Mouse (Mus musculus) thymus, postnatal 0 days (tissue): Measurements from ENCODE around the gene Gsg1l. TPM values are rescaled to one million over a fixed set of nuclear protein-coding genes. Genes with fewer than 3 reads are reported as not detected.

Experiments
- DNase-seq: peaks from one replicate; pipeline ENCODE4 v3.0.0-alpha.2; 2015; ENCODE audit warnings: low spot score
- polyA plus RNA-seq: library from polyadenylated mRNA; unstranded; fragments of >200 nt; fragmentation: Nextera tagmentation; extraction: Ambion mirVana; gene quantifications from 2 replicates; pipeline ENCODE4 v1.2.1, GENCODE M21; 2015

The Gsg1l gene
- polyA plus RNA-seq, 1 experiment from 2014 or later, result not detected

- no peak for DNase-seq
Measured at GRCm38 (mm10) chr7:125985565-125985964, 96.6 kb downstream of the Gsg1l start.

- no peak for DNase-seq
Measured at GRCm38 (mm10) chr7:125983902-125984841, 98.0 kb downstream of the Gsg1l start.

GRCm38 (mm10) chr7:125979591-125979990 is 102.6 kb downstream of the Gsg1l start:
- no peak for DNase-seq

GRCm38 (mm10) chr7:125976695-125977094 is 105.5 kb downstream of the Gsg1l start:
- DNase-seq, result no peak

GRCm38 (mm10) chr7:125975414-125975813 is 106.8 kb downstream of the Gsg1l start:
- no peak for DNase-seq

- DNase-seq, result no peak
Measured at GRCm38 (mm10) chr7:125973874-125974273, 108.3 kb downstream of the Gsg1l start.

- DNase-seq, result no peak
Measured at GRCm38 (mm10) chr7:125972776-125973175, 109.4 kb downstream of the Gsg1l start.

GRCm38 (mm10) chr7:125972174-125972672 is 110.0 kb downstream of the Gsg1l start:
- no peak for DNase-seq

- DNase-seq, result no peak
Measured at GRCm38 (mm10) chr7:125969076-125969475, 113.1 kb downstream of the Gsg1l start.

- no peak for DNase-seq
Measured at GRCm38 (mm10) chr7:125966402-125967261, 115.6 kb downstream of the Gsg1l start.

- DNase-seq, result no peak
Measured at GRCm38 (mm10) chr7:125964087-125964607, 118.1 kb downstream of the Gsg1l start.

- no peak for DNase-seq
Measured at GRCm38 (mm10) chr7:125959294-125960048, 122.7 kb downstream of the Gsg1l start.

GRCm38 (mm10) chr7:125958856-125959255 is 123.4 kb downstream of the Gsg1l start:
- DNase-seq, result no peak

- no peak for DNase-seq
Measured at GRCm38 (mm10) chr7:125954994-125955393, 127.2 kb downstream of the Gsg1l start.

- no peak for DNase-seq
Measured at GRCm38 (mm10) chr7:125954356-125954878, 127.8 kb downstream of the Gsg1l start.

- no peak for DNase-seq
Measured at GRCm38 (mm10) chr7:125953844-125954243, 128.4 kb downstream of the Gsg1l start.

- DNase-seq, result no peak
Measured at GRCm38 (mm10) chr7:125951911-125952310, 130.3 kb downstream of the Gsg1l start.

- no peak for DNase-seq
Measured at GRCm38 (mm10) chr7:125948973-125949372, 133.2 kb downstream of the Gsg1l start.

- DNase-seq, result no peak
Measured at GRCm38 (mm10) chr7:125945915-125946314, 136.3 kb downstream of the Gsg1l start.

GRCm38 (mm10) chr7:125944631-125945030 is 137.6 kb downstream of the Gsg1l start:
- DNase-seq, result no peak

- no peak for DNase-seq
Measured at GRCm38 (mm10) chr7:125943511-125943910, 138.7 kb downstream of the Gsg1l start.
